Mouse (Mus musculus) CH12.LX (cell line): ENCODE measurements at regions not wholly inside any gene's neighbourhood (a gene's known extent, or its start where the extent isn't known, plus 50 kb on each side); places are given as distances from the start of the nearest gene placed in this dataset.

Experiments used
- EP300 ChIP-seq: IDR thresholded peaks from 2 replicates; pipeline ENCODE4 v1.6.1; 2011; ENCODE audit warnings: low read length, improper control_type of control experiment
- JUN ChIP-seq: IDR thresholded peaks from 2 replicates; pipeline ENCODE4 v1.6.1; 2011; ENCODE audit warnings: low read depth, mild to moderate bottlenecking, low read length, improper control_type of control experiment, moderate library complexity; ENCODE audit not compliant: insufficient read depth
- POLR2A ChIP-seq: IDR thresholded peaks from 2 replicates; pipeline ENCODE4 v1.6.1; 2011; ENCODE audit warnings: low read depth, mild to moderate bottlenecking, improper control_type of control experiment, low read length
- USF2 ChIP-seq: conservative IDR thresholded peaks from 2 replicates; pipeline ENCODE4 v1.6.1; 2011; ENCODE audit warnings: low read depth, low read length, improper control_type of control experiment

DNA sequence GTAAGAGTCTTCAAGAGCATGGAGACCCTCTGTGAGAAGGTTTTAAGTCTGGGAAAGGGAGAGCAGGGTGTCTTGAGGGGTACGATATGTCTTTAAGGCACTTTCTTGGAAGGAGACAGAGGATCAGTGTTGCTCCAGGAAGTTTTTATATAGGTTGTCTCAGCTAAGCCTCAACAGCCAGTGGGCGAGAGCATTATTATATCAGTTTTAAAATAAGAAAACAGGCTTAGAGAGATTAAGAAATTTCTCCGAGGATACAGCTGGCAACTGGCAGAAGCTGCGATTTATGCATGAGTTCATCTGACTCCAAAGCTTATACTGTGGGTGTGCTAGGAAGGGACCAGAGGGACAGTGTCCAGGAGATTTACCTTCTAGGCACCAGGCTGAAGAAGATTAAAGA lies 188.0 kb upstream of the Eif4g2 start:
- TF ChIP-seq JUN (no peak), POLR2A (no peak), EP300 (no peak), USF2 (no peak)
